Mouse (Mus musculus): Measurements from ENCODE around the gene Adora2b. TPM values are rescaled to one million over a fixed set of nuclear protein-coding genes. Genes with fewer than 3 reads are reported as not detected.

Gene Adora2b
- polyA plus RNA-seq, 1 experiment = 36.4 TPM

GRCm38 (mm10) chr11:62294121-62294520 is 45.3 kb downstream of the Adora2b start:
- Histone ChIP-seq H3K27me3 (ENCODE audit: control insufficient read depth, insufficient read depth, low read length) (no peaks in the 10 kb centered on the region), H3K4me1 (ENCODE audit: control insufficient read depth, insufficient read depth, insufficient read length, low read length) (no peaks in the 10 kb centered on the region), H3K4me3 (ENCODE audit: low read depth, low read length) (no peak overlapping the region), H3K27ac (ENCODE audit: insufficient read depth, low read depth, low read length) (no peak overlapping the region), H3K36me3 (ENCODE audit: control insufficient read depth, insufficient read depth, low read length) (peaks cover 30% of the 10 kb centered on the region)
- 78% methylated on average over 2 of the region's 2 CpGs for WGBS
- TF ChIP-seq POLR2A (IDR thresholded peaks at IDR 0.05; ENCODE audit: low read depth, low read length) (no peak), CTCF (IDR thresholded peaks at IDR 0.05; ENCODE audit: extremely low read depth, insufficient read length, insufficient replicate concordance, low read depth, low read length) (no peak)

DNA sequence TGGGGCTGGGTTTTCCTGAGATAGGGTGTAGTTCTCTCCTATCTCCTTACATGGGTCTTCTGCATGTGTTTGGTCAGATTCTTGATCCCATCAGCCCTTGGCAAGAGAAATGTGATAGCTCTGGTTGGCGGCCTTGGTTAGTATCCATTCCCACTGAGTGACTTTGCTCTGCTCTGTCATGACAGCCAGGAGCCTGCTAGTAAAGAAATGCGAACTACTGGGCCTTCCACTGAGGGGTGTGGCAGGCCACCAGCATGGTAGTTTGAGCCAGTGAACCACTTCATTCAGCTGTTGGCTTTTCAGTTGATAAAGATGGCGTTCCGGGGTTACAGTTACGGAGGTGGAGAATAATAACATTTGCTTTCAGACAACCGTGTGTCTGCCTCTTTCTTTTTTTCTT is 50.1 kb downstream of the Adora2b start:
- no peak for TF ChIP-seq CTCF (IDR thresholded peaks at IDR 0.05; ENCODE audit: extremely low read depth, insufficient read length, insufficient replicate concordance, low read depth, low read length)
- no peak for TF ChIP-seq POLR2A (IDR thresholded peaks at IDR 0.05; ENCODE audit: low read depth, low read length)
- Histone ChIP-seq H3K4me3 (ENCODE audit: low read depth, low read length) (no peak overlapping the region), H3K27me3 (ENCODE audit: control insufficient read depth, insufficient read depth, low read length) (no peaks in the 10 kb centered on the region), H3K27ac (ENCODE audit: insufficient read depth, low read depth, low read length) (no peak overlapping the region), H3K36me3 (ENCODE audit: control insufficient read depth, insufficient read depth, low read length) (peaks cover 38% of the 10 kb centered on the region), H3K4me1 (ENCODE audit: control insufficient read depth, insufficient read depth, insufficient read length, low read length) (no peaks in the 10 kb centered on the region)
- 90% methylated on average over 6 of the region's 6 CpGs for WGBS

DNA sequence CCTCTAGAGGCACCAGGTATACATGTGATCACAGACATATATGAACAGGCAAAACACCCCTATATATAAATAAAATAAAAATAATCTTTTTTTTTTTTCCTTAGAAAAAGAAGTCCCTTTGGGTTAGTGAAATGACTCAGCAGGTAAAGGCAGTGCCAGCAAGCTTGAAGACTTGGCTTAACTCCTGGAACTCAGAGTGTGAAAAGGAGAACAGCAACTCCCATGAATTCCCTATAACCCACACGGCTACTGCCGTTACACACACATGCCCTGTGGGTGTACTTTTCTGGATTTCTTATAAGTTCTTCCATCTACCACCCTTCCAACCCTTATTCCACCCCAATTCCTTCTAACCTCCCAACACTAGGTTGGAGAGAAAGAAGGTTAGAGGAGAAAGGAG is 57.1 kb downstream of the Adora2b start:
- Histone ChIP-seq H3K4me1 (ENCODE audit: control insufficient read depth, insufficient read depth, insufficient read length, low read length) (no peaks in the 10 kb centered on the region), H3K27me3 (ENCODE audit: control insufficient read depth, insufficient read depth, low read length) (no peaks in the 10 kb centered on the region), H3K27ac (ENCODE audit: insufficient read depth, low read depth, low read length) (no peak overlapping the region), H3K4me3 (ENCODE audit: low read depth, low read length) (no peak overlapping the region), H3K36me3 (ENCODE audit: control insufficient read depth, insufficient read depth, low read length) (peaks cover 49% of the 10 kb centered on the region)
- 88% methylated on average over 2 of the region's 2 CpGs for WGBS
- TF ChIP-seq CTCF (IDR thresholded peaks at IDR 0.05; ENCODE audit: extremely low read depth, insufficient read length, insufficient replicate concordance, low read depth, low read length) (no peak), POLR2A (IDR thresholded peaks at IDR 0.05; ENCODE audit: low read depth, low read length) (no peak)

DNA sequence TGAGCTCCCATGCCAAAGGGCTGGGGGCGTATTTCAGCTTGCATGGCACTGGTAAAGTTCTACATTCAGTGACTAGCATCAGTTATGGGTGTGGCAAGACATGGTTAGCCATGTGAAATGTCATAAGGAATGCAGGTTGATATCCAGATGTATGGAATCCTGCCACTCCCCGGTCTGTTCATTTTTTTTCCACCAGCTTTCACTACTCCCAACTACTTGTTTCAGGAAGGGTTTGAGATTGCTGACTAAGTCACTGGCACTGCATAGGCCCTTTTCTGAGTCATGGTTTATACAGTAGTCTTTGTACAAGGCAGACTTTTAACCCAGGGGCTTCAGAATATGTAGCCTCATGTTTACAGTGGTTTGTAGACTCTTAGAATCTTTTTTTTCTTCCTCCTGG is 60.5 kb downstream of the Adora2b start:
- no peaks in the 10 kb centered on the region for H3K27me3 ChIP-seq (ENCODE audit: control insufficient read depth, insufficient read depth, low read length)
- WGBS = 88% methylated on average over 2 of the region's 2 CpGs
- H3K27ac ChIP-seq (ENCODE audit: insufficient read depth, low read depth, low read length) = no peak overlapping the region
- TF ChIP-seq POLR2A (IDR thresholded peaks at IDR 0.05; ENCODE audit: low read depth, low read length) = no peak
- no peak for TF ChIP-seq CTCF (IDR thresholded peaks at IDR 0.05; ENCODE audit: extremely low read depth, insufficient read length, insufficient replicate concordance, low read depth, low read length)
- no peaks in the 10 kb centered on the region for H3K4me1 ChIP-seq (ENCODE audit: control insufficient read depth, insufficient read depth, insufficient read length, low read length)
- peaks cover 54% of the 10 kb centered on the region for H3K36me3 ChIP-seq (ENCODE audit: control insufficient read depth, insufficient read depth, low read length)
- no peak overlapping the region for H3K4me3 ChIP-seq (ENCODE audit: low read depth, low read length)

DNA sequence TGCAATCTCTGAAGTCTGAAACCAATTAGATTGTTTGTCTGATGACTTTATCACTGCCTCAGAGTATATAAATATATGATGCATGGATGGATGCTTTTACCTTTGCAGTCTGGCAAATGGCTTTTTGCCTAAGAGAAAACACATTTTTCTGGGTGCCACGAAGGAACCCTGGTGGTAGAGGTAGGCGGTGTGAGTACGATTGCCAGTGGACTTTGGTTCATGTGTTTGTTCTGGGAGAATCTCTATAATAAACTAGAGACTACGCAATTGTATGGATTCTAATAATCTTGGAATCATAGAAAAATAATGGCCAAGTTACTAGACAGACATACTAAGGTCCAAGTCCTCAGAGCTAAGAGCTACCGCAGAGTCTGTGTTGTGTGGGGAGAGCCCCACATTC is 66.2 kb downstream of the Adora2b start:
- WGBS = 62% methylated on average over 5 of the region's 5 CpGs
- H3K36me3 ChIP-seq (ENCODE audit: control insufficient read depth, insufficient read depth, low read length) = peaks cover 59% of the 10 kb centered on the region
- H3K27ac ChIP-seq (ENCODE audit: insufficient read depth, low read depth, low read length) = no peak overlapping the region
- TF ChIP-seq CTCF (IDR thresholded peaks at IDR 0.05; ENCODE audit: extremely low read depth, insufficient read length, insufficient replicate concordance, low read depth, low read length) = no peak
- TF ChIP-seq POLR2A (IDR thresholded peaks at IDR 0.05; ENCODE audit: low read depth, low read length) = no peak
- no peaks in the 10 kb centered on the region for H3K4me1 ChIP-seq (ENCODE audit: control insufficient read depth, insufficient read depth, insufficient read length, low read length)
- no peaks in the 10 kb centered on the region for H3K27me3 ChIP-seq (ENCODE audit: control insufficient read depth, insufficient read depth, low read length)
- H3K4me3 ChIP-seq (ENCODE audit: low read depth, low read length) = no peak overlapping the region

Other genes with a start within 250 kb of the Adora2b start
- gene Zswim7, start 32.4 kb downstream of the Adora2b start, polyA plus RNA-seq (2012; rRNA removed) = 7.6 and 17.4 TPM in 2 replicates
- 15.3 and 20.7 TPM in 2 replicates for gene Ttc19, start 32.5 kb downstream of the Adora2b start, polyA plus RNA-seq (2012; rRNA removed)
- gene Pigl, start 209.5 kb downstream of the Adora2b start, polyA plus RNA-seq (2012; rRNA removed) = 2.4 and 5.8 TPM in 2 replicates
- gene Ncor1, start 209.6 kb downstream of the Adora2b start, polyA plus RNA-seq (2012; rRNA removed) = 49.1 and 130 TPM in 2 replicates

Data from small intestine, adult 2 months (tissue).